ENCODE assay signal across 11 mouse cellular contexts in the genomic region with DNA sequence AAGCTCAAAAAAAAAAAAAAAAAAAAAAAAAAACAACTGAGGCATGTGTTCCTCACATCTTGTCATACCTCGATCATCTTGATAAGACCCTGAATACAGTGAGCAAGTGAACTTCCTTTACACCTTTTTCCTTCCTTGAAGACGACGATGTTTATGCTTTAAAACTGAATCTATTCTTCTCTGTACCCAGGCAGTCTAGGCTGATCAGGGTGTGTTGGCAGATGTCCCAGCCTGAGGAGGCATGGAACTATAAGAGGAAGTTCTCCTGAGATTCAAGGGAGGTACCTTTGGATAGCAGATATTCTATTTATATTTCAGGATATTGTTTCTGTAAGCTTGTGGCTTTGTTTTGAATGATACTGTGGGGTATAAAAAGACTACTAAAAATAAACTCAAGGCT. TPM values are rescaled to one million over a fixed set of nuclear protein-coding genes. Genes with fewer than 3 reads are reported as not detected.
DNase-seq lines count a peak whose midpoint lies in the region; ATAC-seq and TF ChIP-seq lines count a peak whose summit lies in the region.
"Had no signal": no experiment of that assay in that cellular context is flagged by ENCODE, and none has a peak within 500 bp of the region (broad histone marks: within the 10 kb centered on the region; RNA-seq: fewer than 3 reads in every experiment).

No protein-coding gene starts in this region.

- no peak for TF ChIP-seq CTCF in stomach, postnatal 0 days (IDR thresholded peaks at IDR 0.05; ENCODE audit: low read depth)

- H3K4me1 ChIP-seq in stomach, embryonic 15.5 days = no peaks in the 10 kb centered on the region
- no peaks in the 10 kb centered on the region for H3K4me1 ChIP-seq in stomach, postnatal 0 days (replicated peaks; ENCODE audit: control insufficient read depth, insufficient read depth)
- H3K4me1 ChIP-seq: hindbrain, embryonic 15.5 days had no signal

- no peak overlapping the region for H3K4me2 ChIP-seq in stomach, embryonic 15.5 days
- H3K4me2 ChIP-seq in stomach, postnatal 0 days (replicated peaks; ENCODE audit: low read depth) = no peak overlapping the region
- H3K4me2 ChIP-seq: hindbrain, embryonic 15.5 days had no signal

- H3K4me3 ChIP-seq in stomach, embryonic 15.5 days (replicated peaks) = no peak overlapping the region
- H3K4me3 ChIP-seq in stomach, postnatal 0 days (ENCODE audit: low read depth, low read length) = no peak overlapping the region
- H3K4me3 ChIP-seq: hindbrain, embryonic 15.5 days had no signal

- no peak overlapping the region for H3K9ac ChIP-seq in stomach, embryonic 15.5 days
- no peak overlapping the region for H3K9ac ChIP-seq in stomach, postnatal 0 days (ENCODE audit: low read length)
- H3K9ac ChIP-seq: hindbrain, embryonic 15.5 days had no signal

- no peaks in the 10 kb centered on the region for H3K27me3 ChIP-seq in stomach, embryonic 15.5 days (replicated peaks)
- H3K27me3 ChIP-seq in stomach, postnatal 0 days (ENCODE audit: control insufficient read depth, insufficient read depth, low read length) = no peaks in the 10 kb centered on the region
- H3K27me3 ChIP-seq: hindbrain, embryonic 15.5 days had no signal

- peaks cover 12% of the 10 kb centered on the region for H3K36me3 ChIP-seq in stomach, embryonic 15.5 days
- peaks cover 5% of the 10 kb centered on the region for H3K36me3 ChIP-seq in stomach, postnatal 0 days (ENCODE audit: control insufficient read depth, insufficient read depth, low read length)

- ATAC-seq in stomach, embryonic 15.5 days (ENCODE audit: insufficient read depth, low FRiP score, low read depth) = peak; percentile 27; the same call in 1 of the 2 replicates
- ATAC-seq in stomach, postnatal 0 days (ENCODE audit: low FRiP score, low TSS enrichment) = no peak

- no peak overlapping the region for H3K27ac ChIP-seq in stomach, embryonic 15.5 days
- no peak overlapping the region for H3K27ac ChIP-seq in stomach, postnatal 0 days (replicated peaks)
- H3K27ac ChIP-seq: hindbrain, embryonic 15.5 days had no signal

- DNase-seq in frontal cortex, postnatal 36 days (ENCODE audit: low spot score in 2 of 2) = peak; percentile 17 to 31
- no peak for DNase-seq in frontal cortex, postnatal 25 days (ENCODE audit: low spot score in 2 of 2)
- no peak for DNase-seq in stomach, postnatal 0 days (ENCODE audit: low spot score)
- peak; percentile 30 to 57 for DNase-seq in kidney, postnatal 36 days
- DNase-seq in telencephalon, adult 2 months (ENCODE audit: low read depth, low spot score) = peak; percentile 31
- no peak for DNase-seq in yolk sac, embryonic 10.5 days (ENCODE audit: low spot score)
- DNase-seq in layer of hippocampus, adult 8-10 months (ENCODE audit: low spot score in 2 of 2) = no peak

- TF ChIP-seq EP300 in stomach, postnatal 0 days (optimal IDR thresholded peaks at IDR 0.05) = no peak

- 57% methylated on average over 3 of the region's 3 CpGs for WGBS in stomach, embryonic 15.5 days
- 47% methylated on average over 3 of the region's 3 CpGs for WGBS in stomach, postnatal 0 days

- H3K9me3 ChIP-seq in stomach, embryonic 15.5 days = no peaks in the 10 kb centered on the region
- H3K9me3 ChIP-seq in stomach, postnatal 0 days (ENCODE audit: control insufficient read depth, low read length) = 0 out of 2 replicates have a peak, but pooled peaks cover 2% of the 10 kb centered on the region
- H3K9me3 ChIP-seq: hindbrain, embryonic 15.5 days had no signal

RNA-seq across cellular contexts. Expression of a gene that starts 1.4 kb away (rescaled TPM):
- 128 and 139 TPM in 2 replicates for polyA plus RNA-seq in stomach, embryonic 15.5 days (2015; fragmentation: Nextera tagmentation; extraction: Ambion mirVana)
- 78.9 and 88.2 TPM in 2 replicates for polyA plus RNA-seq in stomach, postnatal 0 days (2015; fragmentation: Nextera tagmentation; extraction: Ambion mirVana)
- 100 to 1,000 TPM in 3 of 4 experiments, 10 to 100 TPM in 1; 90.9 to 109 (median 103) TPM for total RNA-seq in layer of hippocampus, adult 8-10 months (2022)

RNA-seq across cellular contexts. Expression of a gene that starts 15.5 kb away (rescaled TPM):
- not detected in 2 replicates for polyA plus RNA-seq in stomach, embryonic 15.5 days (2015; fragmentation: Nextera tagmentation; extraction: Ambion mirVana)
- not detected in 2 replicates for polyA plus RNA-seq in stomach, postnatal 0 days (2015; fragmentation: Nextera tagmentation; extraction: Ambion mirVana)
- not detected for total RNA-seq in layer of hippocampus, adult 8-10 months (2022)
- total RNA-seq: liver, adult 2 months had no signal
- polyA plus RNA-seq: hindbrain, embryonic 15.5 days; liver, adult 2 months; spleen, adult 2 months had no signal

Comparison
In these comparisons a context has a peak if more than half of its experiments do, and no peak if none do; other contexts are left out.
1. DNase-seq: peak in frontal cortex, postnatal 36 days (2 of 2), kidney, postnatal 36 days (2 of 2) and telencephalon, adult 2 months (single experiment); none in frontal cortex, postnatal 25 days (0 of 2), stomach, postnatal 0 days (single experiment), yolk sac, embryonic 10.5 days (single experiment) and layer of hippocampus, adult 8-10 months (0 of 2).